Mouse (Mus musculus): Measurements from ENCODE around the gene Rhoh. TPM values are rescaled to one million over a fixed set of nuclear protein-coding genes. Genes with fewer than 3 reads are reported as not detected.

Gene Rhoh
- polyA plus RNA-seq, 2 experiments: 0.79 to 1.0 TPM

- Histone ChIP-seq H3K4me2 (ENCODE audit: low read depth) (no peak overlapping the region), H3K4me3 (ENCODE audit: insufficient read depth in 1 of 2, low read depth in 2 of 2, low read length in 2 of 2) (no peak overlapping the region), H3K9me3 (ENCODE audit: control insufficient read depth, low read length) (no peaks in the 10 kb centered on the region), H3K27me3 (ENCODE audit: control insufficient read depth, insufficient read depth, low read length) (no peaks in the 10 kb centered on the region), H3K36me3 (replicated peaks; ENCODE audit: control insufficient read depth, insufficient read depth, low read depth) (no peaks in the 10 kb centered on the region), H3K27ac (no peak overlapping the region), H3K4me1 (replicated peaks; ENCODE audit: control insufficient read depth in 2 of 2, insufficient read depth in 2 of 2, low read length in 1 of 2) (peaks cover 0 to 8% of the 10 kb centered on the region in 2 experiments; a peak in 3 of 4 replicates), H3K9ac (replicated peaks) (no peak overlapping the region)
- ATAC-seq (ENCODE audit: insufficient read depth) (no peak), DNase-seq (ENCODE audit: low read depth in 3 of 3, low spot score in 3 of 3) (no peak)
- 65% methylated on average over 4 of the region's 4 CpGs for WGBS (ENCODE audit: insufficient replicate concordance)
- TF ChIP-seq CTCF (IDR thresholded peaks at IDR 0.05; ENCODE audit: low read depth): no peak
- no peak for TF ChIP-seq EP300 (IDR thresholded peaks at IDR 0.05; ENCODE audit: low read depth)
Measured at GRCm38 (mm10) chr5:65904476-65904875, 43.5 kb downstream of the Rhoh start.

- no peak for ATAC-seq (ENCODE audit: insufficient read depth)
Measured at GRCm38 (mm10) chr5:65908751-65909150, 47.7 kb downstream of the Rhoh start.

GRCm38 (mm10) chr5:65909321-65909720, 48.3 kb downstream of the Rhoh start:
- no peaks in the 10 kb centered on the region for H3K27me3 ChIP-seq (ENCODE audit: control insufficient read depth, insufficient read depth, low read length)
- ATAC-seq (ENCODE audit: insufficient read depth) (no peak), DNase-seq (ENCODE audit: low read depth in 3 of 3, low spot score in 3 of 3) (no peak)
- TF ChIP-seq CTCF (IDR thresholded peaks at IDR 0.05; ENCODE audit: low read depth) (no peak), EP300 (IDR thresholded peaks at IDR 0.05; ENCODE audit: low read depth) (no peak)
- H3K4me2 ChIP-seq (ENCODE audit: low read depth): no peak overlapping the region
- 60% methylated on average over 4 of the region's 4 CpGs for WGBS (ENCODE audit: insufficient replicate concordance)
- no peak overlapping the region for H3K4me3 ChIP-seq (ENCODE audit: insufficient read depth in 1 of 2, low read depth in 2 of 2, low read length in 2 of 2)
- no peaks in the 10 kb centered on the region for H3K36me3 ChIP-seq (replicated peaks; ENCODE audit: control insufficient read depth, insufficient read depth, low read depth)
- no peak overlapping the region for H3K27ac ChIP-seq
- H3K9ac ChIP-seq (replicated peaks): no peak overlapping the region
- H3K4me1 ChIP-seq (replicated peaks; ENCODE audit: control insufficient read depth in 2 of 2, insufficient read depth in 2 of 2, low read length in 1 of 2): no peaks in the 10 kb centered on the region
- H3K9me3 ChIP-seq (ENCODE audit: control insufficient read depth, low read length): no peaks in the 10 kb centered on the region

More at GRCm38 (mm10) chr5:65908751-65909150, 47.7 kb downstream of the Rhoh start:
- no peaks in the 10 kb centered on the region for H3K27me3 ChIP-seq (ENCODE audit: control insufficient read depth, insufficient read depth, low read length)
- TF ChIP-seq CTCF (IDR thresholded peaks at IDR 0.05; ENCODE audit: low read depth) (no peak), EP300 (IDR thresholded peaks at IDR 0.05; ENCODE audit: low read depth) (no peak)
- no peaks in the 10 kb centered on the region for H3K9me3 ChIP-seq (ENCODE audit: control insufficient read depth, low read length)
- no peak overlapping the region for H3K27ac ChIP-seq
- H3K9ac ChIP-seq (replicated peaks): no peak overlapping the region
- no peaks in the 10 kb centered on the region for H3K4me1 ChIP-seq (replicated peaks; ENCODE audit: control insufficient read depth in 2 of 2, insufficient read depth in 2 of 2, low read length in 1 of 2)
- WGBS (ENCODE audit: insufficient replicate concordance): 55% methylated on average over 2 of the region's 2 CpGs
- no peaks in the 10 kb centered on the region for H3K36me3 ChIP-seq (replicated peaks; ENCODE audit: control insufficient read depth, insufficient read depth, low read depth)
- H3K4me2 ChIP-seq (ENCODE audit: low read depth): no peak overlapping the region
- no peak overlapping the region for H3K4me3 ChIP-seq (ENCODE audit: insufficient read depth in 1 of 2, low read depth in 2 of 2, low read length in 2 of 2)
- no peak for DNase-seq (ENCODE audit: low read depth in 3 of 3, low spot score in 3 of 3)

- 53% methylated on average over 4 of the region's 4 CpGs for WGBS (ENCODE audit: insufficient replicate concordance)
- TF ChIP-seq CTCF (IDR thresholded peaks at IDR 0.05; ENCODE audit: low read depth) (no peak), EP300 (IDR thresholded peaks at IDR 0.05; ENCODE audit: low read depth) (no peak)
Measured at GRCm38 (mm10) chr5:65910398-65910797, 49.4 kb downstream of the Rhoh start.

GRCm38 (mm10) chr5:65911676-65912075, 50.7 kb downstream of the Rhoh start:
- H3K4me3 ChIP-seq (ENCODE audit: insufficient read depth in 1 of 2, low read depth in 2 of 2, low read length in 2 of 2): no peak overlapping the region
- H3K27ac ChIP-seq: no peak overlapping the region
- TF ChIP-seq EP300 (IDR thresholded peaks at IDR 0.05; ENCODE audit: low read depth): no peak
- TF ChIP-seq CTCF (IDR thresholded peaks at IDR 0.05; ENCODE audit: low read depth): no peak
- H3K4me1 ChIP-seq (replicated peaks; ENCODE audit: control insufficient read depth in 2 of 2, insufficient read depth in 2 of 2, low read length in 1 of 2): no peaks in the 10 kb centered on the region
- no peak overlapping the region for H3K9ac ChIP-seq (replicated peaks)
- H3K27me3 ChIP-seq (ENCODE audit: control insufficient read depth, insufficient read depth, low read length): no peaks in the 10 kb centered on the region
- no peaks in the 10 kb centered on the region for H3K36me3 ChIP-seq (replicated peaks; ENCODE audit: control insufficient read depth, insufficient read depth, low read depth)
- 44% methylated on average over 7 of the region's 7 CpGs for WGBS (ENCODE audit: insufficient replicate concordance)
- no peak for DNase-seq (ENCODE audit: low read depth in 3 of 3, low spot score in 3 of 3)
- no peak overlapping the region for H3K4me2 ChIP-seq (ENCODE audit: low read depth)
- H3K9me3 ChIP-seq (ENCODE audit: control insufficient read depth, low read length): no peaks in the 10 kb centered on the region
- no peak for ATAC-seq (ENCODE audit: insufficient read depth)

More at GRCm38 (mm10) chr5:65910398-65910797, 49.4 kb downstream of the Rhoh start:
- no peaks in the 10 kb centered on the region for H3K27me3 ChIP-seq (ENCODE audit: control insufficient read depth, insufficient read depth, low read length)
- no peak overlapping the region for H3K27ac ChIP-seq
- no peak overlapping the region for H3K9ac ChIP-seq (replicated peaks)
- no peaks in the 10 kb centered on the region for H3K4me1 ChIP-seq (replicated peaks; ENCODE audit: control insufficient read depth in 2 of 2, insufficient read depth in 2 of 2, low read length in 1 of 2)
- no peak overlapping the region for H3K4me3 ChIP-seq (ENCODE audit: insufficient read depth in 1 of 2, low read depth in 2 of 2, low read length in 2 of 2)
- no peaks in the 10 kb centered on the region for H3K9me3 ChIP-seq (ENCODE audit: control insufficient read depth, low read length)
- H3K4me2 ChIP-seq (ENCODE audit: low read depth): no peak overlapping the region
- no peak for ATAC-seq (ENCODE audit: insufficient read depth)
- DNase-seq (ENCODE audit: low read depth in 3 of 3, low spot score in 3 of 3): no peak
- no peaks in the 10 kb centered on the region for H3K36me3 ChIP-seq (replicated peaks; ENCODE audit: control insufficient read depth, insufficient read depth, low read depth)

All from liver, embryonic 14.5 days (tissue).